Mouse (Mus musculus) forebrain, embryonic 14.5 days (tissue): ENCODE data around the gene Slc38a7. TPM values are rescaled to one million over a fixed set of nuclear protein-coding genes. Genes with fewer than 3 reads are reported as not detected.

Source experiments
- ATAC-seq: fragments of 200-750 bp; cut with Nextera tagmentation; 2 replicates; pipeline ENCODE4 v1.8.0; 2017; ENCODE audit warnings: mild to moderate bottlenecking, moderate library complexity
- DNase-seq: peaks from one replicate; pipeline ENCODE4 v3.0.0-alpha.2; 2015; ENCODE audit warnings: low spot score
- H3K27ac ChIP-seq: fragments of 300-500 bp; sonication (generic); 2 replicates; pipeline ENCODE4 v1.5.1; 2014; ENCODE audit warnings: low read depth, mild to moderate bottlenecking, control low read depth, low read length, moderate library complexity
- H3K27me3 ChIP-seq: fragments of 300-500 bp; sonication (generic); replicated peaks from 2 replicates; pipeline ENCODE4 v1.6.1; 2014; ENCODE audit warnings: low read length, control low read depth, mixed read lengths; ENCODE audit not compliant: control insufficient read depth, insufficient read depth
- H3K36me3 ChIP-seq: fragments of 300-500 bp; sonication (generic); 2 replicates; pipeline ENCODE4 v1.6.1; 2014; ENCODE audit warnings: low read length, control low read depth; ENCODE audit not compliant: control insufficient read depth, insufficient read depth
- H3K4me1 ChIP-seq: fragments of 300-500 bp; sonication (generic); 2 replicates; pipeline ENCODE4 v1.6.1; 2014; ENCODE audit warnings: antibody characterized with exemption, low read length, control low read depth; ENCODE audit not compliant: control insufficient read depth, insufficient read depth
- H3K4me2 ChIP-seq: fragments of 300-500 bp; sonication (generic); 2 replicates; pipeline ENCODE4 v1.6.1; 2014; ENCODE audit warnings: mild to moderate bottlenecking, control low read depth, low read length
- H3K4me3 ChIP-seq: fragments of 300-500 bp; sonication (generic); 2 replicates; pipeline ENCODE4 v1.5.1; 2014; ENCODE audit warnings: low read depth, low read length, control low read depth
- H3K9ac ChIP-seq: fragments of 300-500 bp; sonication (generic); 2 replicates; pipeline ENCODE4 v1.6.1; 2014; ENCODE audit warnings: mild to moderate bottlenecking, low read length, control low read depth, moderate library complexity
- H3K9me3 ChIP-seq: fragments of 300-500 bp; sonication (generic); replicated peaks from 2 replicates; pipeline ENCODE4 v1.6.1; 2016; ENCODE audit warnings: low read length, control low read depth, mixed read lengths; ENCODE audit not compliant: control insufficient read depth
- WGBS: fragments of 180-500 bp; shearing (Covaris S2); extraction: QIAGEN DNeasy Blood & Tissue Kit; methylation state at CpG from one replicate; pipeline ENCODE4 v1.1.7; 2014; 5-methylcytosine and 5-hydroxymethylcytosine counted together
- polyA plus RNA-seq: library from polyadenylated mRNA; unstranded; fragments of >200 nt; fragmentation: Nextera tagmentation; extraction: Ambion mirVana; gene quantifications from 2 replicates; pipeline ENCODE4 v1.2.1, GENCODE M21; 2014

Slc38a7 gene
- polyA plus RNA-seq, 1 experiment from 2014 or later, result 27.5 TPM

DNA sequence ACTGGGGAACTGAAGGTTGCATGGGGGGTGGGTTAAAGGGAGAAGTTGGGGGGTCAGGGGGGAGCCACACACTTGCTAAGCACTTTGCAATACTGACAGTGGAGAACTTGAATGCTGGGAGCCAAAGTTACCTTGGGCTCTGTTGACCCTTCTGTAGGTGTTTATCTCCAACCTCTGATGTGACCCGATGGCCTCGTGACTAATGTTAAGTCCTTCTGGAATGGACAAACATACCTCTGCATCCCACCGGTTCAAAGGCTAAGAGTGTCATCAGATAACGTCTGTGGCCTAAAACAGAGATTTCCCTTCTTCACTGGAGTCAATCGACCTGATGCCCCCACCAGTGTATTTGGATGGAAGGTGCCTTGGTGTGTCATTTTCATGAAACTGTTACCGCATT is 32.1 kb downstream of the Slc38a7 start:
- no peaks in the 10 kb centered on the region for H3K9me3 ChIP-seq
- H3K4me1 ChIP-seq, result no peaks in the 10 kb centered on the region
- no peak for DNase-seq
- H3K9ac ChIP-seq, result no peak overlapping the region
- H3K27ac ChIP-seq, result no peak overlapping the region
- H3K4me3 ChIP-seq, result no peak overlapping the region
- H3K36me3 ChIP-seq, result no peaks in the 10 kb centered on the region
- ATAC-seq, result no peak
- WGBS, result 91% methylated on average over 6 of the region's 6 CpGs
- H3K4me2 ChIP-seq, result no peak overlapping the region
- H3K27me3 ChIP-seq, result no peaks in the 10 kb centered on the region

- WGBS, result 41% methylated on average over 1 of the region's 1 CpGs
- no peak for ATAC-seq
Observed at GRCm38 (mm10) chr8:95818211-95818610, 35.1 kb downstream of the Slc38a7 start.

DNA sequence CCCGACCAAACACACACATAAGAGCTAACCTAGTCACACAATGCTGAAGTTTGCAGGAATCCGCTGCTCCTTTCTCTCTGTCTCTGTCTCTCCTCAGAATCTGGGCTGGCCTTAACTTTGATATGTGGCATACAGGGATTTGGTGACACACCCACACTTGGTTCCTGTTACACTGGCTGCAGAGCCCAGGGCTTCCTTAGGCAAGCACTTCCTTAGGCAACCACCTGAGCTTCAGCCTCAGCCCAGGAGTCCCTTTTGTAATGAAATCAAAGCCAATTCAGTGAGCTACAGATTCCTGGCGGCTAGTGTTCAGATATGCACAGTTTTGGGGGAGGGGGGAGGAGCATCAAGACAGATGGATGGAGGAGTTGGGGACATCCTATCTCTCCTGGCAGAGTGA is 35.7 kb downstream of the Slc38a7 start:
- no peaks in the 10 kb centered on the region for H3K36me3 ChIP-seq
- no peak for DNase-seq
- 66% methylated on average over 3 of the region's 3 CpGs for WGBS
- no peaks in the 10 kb centered on the region for H3K27me3 ChIP-seq
- no peak overlapping the region for H3K4me3 ChIP-seq
- H3K9me3 ChIP-seq, result no peaks in the 10 kb centered on the region
- no peak overlapping the region for H3K4me2 ChIP-seq
- no peak overlapping the region for H3K27ac ChIP-seq
- H3K9ac ChIP-seq, result no peak overlapping the region
- no peak for ATAC-seq
- H3K4me1 ChIP-seq, result no peaks in the 10 kb centered on the region

More at GRCm38 (mm10) chr8:95818211-95818610, 35.1 kb downstream of the Slc38a7 start:
- Histone ChIP-seq H3K4me3 (no peak overlapping the region), H3K4me2 (no peak overlapping the region), H3K9ac (no peak overlapping the region), H3K27me3 (no peaks in the 10 kb centered on the region), H3K27ac (no peak overlapping the region), H3K9me3 (no peaks in the 10 kb centered on the region), H3K36me3 (no peaks in the 10 kb centered on the region), H3K4me1 (no peaks in the 10 kb centered on the region)
- no peak for DNase-seq

DNA sequence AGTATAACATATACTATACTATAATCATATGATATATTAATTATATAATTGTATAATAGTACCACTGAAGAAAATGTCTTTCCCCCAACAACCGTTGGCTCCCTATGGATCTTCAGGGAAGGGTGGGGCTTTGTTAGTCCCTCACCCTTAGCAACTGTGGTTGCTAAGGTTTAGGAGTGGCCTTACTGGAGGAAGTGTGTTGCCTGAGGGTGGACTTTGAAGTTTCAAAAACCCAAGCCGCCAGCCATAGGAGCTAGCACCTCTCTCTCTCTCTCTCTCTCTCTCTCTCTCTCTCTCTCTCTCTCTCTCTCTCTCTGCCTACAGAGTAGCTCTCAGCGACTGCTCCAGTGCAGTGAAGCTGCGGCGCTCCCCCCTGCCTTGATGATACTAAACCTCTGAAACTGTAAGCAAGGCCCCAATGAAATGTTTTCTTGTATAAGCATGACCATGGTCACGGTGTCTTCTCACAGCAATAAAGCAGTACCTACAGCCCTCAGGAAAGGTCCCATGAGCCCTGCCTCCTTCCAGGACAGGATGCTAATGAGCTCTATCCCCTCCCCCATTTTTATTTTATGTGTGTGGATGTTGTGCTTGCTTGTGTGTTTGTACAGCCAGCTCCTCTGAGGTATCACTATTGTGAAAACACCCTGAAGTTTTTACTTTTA is 37.2 kb downstream of the Slc38a7 start:
- no peaks in the 10 kb centered on the region for H3K4me1 ChIP-seq
- no peak overlapping the region for H3K4me3 ChIP-seq
- H3K9ac ChIP-seq, result no peak overlapping the region
- no peak overlapping the region for H3K27ac ChIP-seq
- no peaks in the 10 kb centered on the region for H3K36me3 ChIP-seq
- 55% methylated on average over 6 of the region's 6 CpGs for WGBS
- H3K4me2 ChIP-seq, result no peak overlapping the region
- ATAC-seq (no peak), DNase-seq (no peak)
- H3K9me3 ChIP-seq, result no peaks in the 10 kb centered on the region
- H3K27me3 ChIP-seq, result no peaks in the 10 kb centered on the region

- H3K4me1 ChIP-seq, result peaks cover 9% of the 10 kb centered on the region
- DNase-seq (no peak), ATAC-seq (no peak)
- no peak overlapping the region for H3K4me3 ChIP-seq
- H3K27ac ChIP-seq, result no peak overlapping the region
- no peaks in the 10 kb centered on the region for H3K36me3 ChIP-seq
- no peak overlapping the region for H3K4me2 ChIP-seq
- H3K9me3 ChIP-seq, result no peaks in the 10 kb centered on the region
- H3K27me3 ChIP-seq, result no peaks in the 10 kb centered on the region
- WGBS, result 62% methylated on average over 3 of the region's 3 CpGs
- no peak overlapping the region for H3K9ac ChIP-seq
Observed at GRCm38 (mm10) chr8:95810184-95810591, 43.2 kb downstream of the Slc38a7 start.

GRCm38 (mm10) chr8:95809116-95809515 is 44.2 kb downstream of the Slc38a7 start:
- ATAC-seq (no peak), DNase-seq (no peak)
- no peak overlapping the region for H3K9ac ChIP-seq
- H3K9me3 ChIP-seq, result no peaks in the 10 kb centered on the region
- no peaks in the 10 kb centered on the region for H3K36me3 ChIP-seq
- no peak overlapping the region for H3K27ac ChIP-seq
- WGBS, result 78% methylated on average over 5 of the region's 5 CpGs
- H3K4me1 ChIP-seq, result peaks cover 12% of the 10 kb centered on the region
- H3K27me3 ChIP-seq, result no peaks in the 10 kb centered on the region
- no peak overlapping the region for H3K4me3 ChIP-seq
- no peak overlapping the region for H3K4me2 ChIP-seq

DNA sequence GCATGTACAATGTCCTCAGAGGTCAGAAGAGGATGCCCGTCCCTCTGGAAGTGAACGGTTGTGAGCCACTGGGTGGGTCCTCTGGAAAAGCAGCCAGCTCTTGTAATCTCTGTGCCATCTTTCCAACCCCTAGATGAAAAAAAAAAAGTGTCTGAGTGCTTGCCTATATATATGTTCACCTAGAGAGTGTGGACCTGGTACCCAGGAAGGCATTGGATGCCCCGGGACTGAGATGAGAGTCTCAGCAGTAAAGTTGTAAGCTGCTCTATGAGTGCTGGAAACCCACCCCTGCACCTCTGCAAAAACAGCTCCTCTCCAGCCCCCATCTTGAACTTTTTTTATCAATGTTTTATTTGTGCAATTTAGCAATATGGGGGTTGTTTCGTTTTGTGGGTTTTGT is 44.7 kb downstream of the Slc38a7 start:
- no peak overlapping the region for H3K4me2 ChIP-seq
- peaks cover 12% of the 10 kb centered on the region for H3K4me1 ChIP-seq
- H3K9ac ChIP-seq, result no peak overlapping the region
- H3K27me3 ChIP-seq, result no peaks in the 10 kb centered on the region
- H3K36me3 ChIP-seq, result no peaks in the 10 kb centered on the region
- no peak for ATAC-seq
- 82% methylated on average over 4 of the region's 4 CpGs for WGBS
- no peak overlapping the region for H3K27ac ChIP-seq
- H3K4me3 ChIP-seq, result no peak overlapping the region
- H3K9me3 ChIP-seq, result no peaks in the 10 kb centered on the region
- DNase-seq, result no peak

DNA sequence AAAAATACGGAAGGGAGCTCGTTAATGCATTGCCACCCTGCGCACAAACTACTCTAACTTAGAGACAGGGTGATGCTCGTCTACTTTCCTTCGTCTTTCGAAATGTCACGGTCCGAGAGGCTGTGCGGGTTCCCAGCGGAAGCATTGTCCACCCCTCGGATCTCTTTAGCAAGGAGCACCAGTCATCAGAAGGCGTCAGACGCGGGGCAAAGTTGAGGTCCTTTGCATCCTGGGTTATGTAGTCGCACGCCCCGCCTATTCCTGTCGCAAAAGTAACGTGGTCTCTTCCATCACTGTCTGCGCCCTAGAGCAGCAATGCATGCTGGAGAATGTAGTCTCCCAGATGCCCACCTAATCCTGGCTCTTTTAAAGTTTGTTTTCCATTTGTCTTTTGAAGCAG is 45.5 kb downstream of the Slc38a7 start:
- peak; percentile 94 for ATAC-seq
- Histone ChIP-seq H3K4me2 (peak overlapping the region; percentile 59), H3K27me3 (no peaks in the 10 kb centered on the region), H3K4me1 (peaks cover 12% of the 10 kb centered on the region), H3K9me3 (no peaks in the 10 kb centered on the region), H3K4me3 (peak overlapping the region; percentile 96), H3K9ac (peak overlapping the region; percentile 44; the same call in 1 of the 2 replicates), H3K36me3 (no peaks in the 10 kb centered on the region), H3K27ac (peak overlapping the region; percentile 93)
- WGBS, result under 1% methylated on average over 20 of the region's 20 CpGs
- peak; percentile 98 for DNase-seq

DNA sequence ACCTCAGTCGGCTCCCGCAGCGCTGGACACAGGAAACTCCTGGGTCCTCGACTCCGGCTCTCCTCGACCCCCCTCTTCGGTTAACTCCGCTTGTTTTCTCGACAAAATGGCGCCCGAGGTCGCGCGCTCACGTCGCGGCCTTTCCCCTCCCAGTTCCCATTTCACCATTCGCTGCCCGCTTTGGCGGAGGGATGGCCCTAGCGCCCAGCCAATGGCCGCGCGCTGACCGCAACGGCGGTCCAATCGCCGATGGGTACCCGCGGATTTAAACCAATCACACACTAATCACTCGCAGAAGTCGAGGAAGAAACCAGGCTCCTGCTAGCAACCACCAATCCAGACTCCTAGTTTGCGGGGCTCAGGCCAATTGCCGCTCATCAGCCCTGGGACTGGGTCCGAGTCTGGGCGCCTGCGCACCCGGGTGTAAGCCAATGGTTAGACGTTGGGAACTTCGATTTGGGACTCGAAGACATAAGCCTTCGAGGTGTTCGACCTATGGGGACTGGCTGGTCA is 46.0 kb downstream of the Slc38a7 start, which contains the start of gene Cnot1:
Gene Cnot1, minus strand, starts transcription at position 134 of the 513 bp plus-strand sequence.
- Histone ChIP-seq H3K36me3 (peaks cover under 1% of the 10 kb centered on the region; the same call in 1 of the 2 replicates), H3K4me3 (peak within 1 kb of the TSS; percentile 96), H3K4me1 (peaks cover 12% of the 10 kb centered on the region), H3K27ac (peak within 1 kb of the TSS; percentile 93), H3K27me3 (no peaks in the 10 kb centered on the region), H3K9me3 (no peaks in the 10 kb centered on the region), H3K4me2 (peak within 1 kb of the TSS; percentile 93), H3K9ac (peak within 1 kb of the TSS; percentile 94)
- ATAC-seq (peak; percentile 97), DNase-seq (peak; percentile 98)
- under 1% methylated on average over 44 of the region's 44 CpGs for WGBS
